Mouse (Mus musculus) heart, adult 18-20 months (tissue): ENCODE results near the gene Iqcn. TPM values are rescaled to one million over a fixed set of nuclear protein-coding genes. Genes with fewer than 3 reads are reported as not detected.

Source experiments
- DNase-seq, 2 experiments: peaks; one replicate each; pipeline ENCODE4 v3.0.0; 2021 to 2022; ENCODE audit warnings: mixed read lengths in 1 of 2
- total RNA-seq, 2 experiments: library from RNA; stranded (reverse); gene quantifications; 2 replicates each; pipeline ENCODE4 v1.2.3; 2021

Iqcn gene
- total RNA-seq, 2 experiments from 2014 or later: 0.05 TPM; not detected in 1

DNA sequence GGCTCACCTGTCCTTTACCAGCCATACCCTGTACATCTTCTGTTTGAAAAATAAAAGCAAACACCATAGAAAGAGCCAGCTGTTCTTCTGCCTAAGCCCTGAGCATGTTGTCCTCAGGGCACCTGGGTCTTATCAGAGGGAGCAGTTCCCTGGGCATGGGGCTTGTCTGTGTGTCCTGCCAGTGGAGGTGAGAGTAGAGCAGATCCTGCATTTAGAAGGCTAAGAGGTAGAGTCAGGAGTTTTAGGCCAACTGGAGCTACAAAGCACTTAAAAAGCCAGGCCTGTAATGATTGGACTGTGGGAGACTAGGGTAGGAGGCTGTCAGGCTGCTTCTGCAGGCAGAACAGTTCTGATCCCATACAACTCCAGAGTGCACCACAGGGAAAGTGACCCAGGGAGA, 24.6 kb upstream of the Iqcn start:
- DNase-seq: no peak

DNA sequence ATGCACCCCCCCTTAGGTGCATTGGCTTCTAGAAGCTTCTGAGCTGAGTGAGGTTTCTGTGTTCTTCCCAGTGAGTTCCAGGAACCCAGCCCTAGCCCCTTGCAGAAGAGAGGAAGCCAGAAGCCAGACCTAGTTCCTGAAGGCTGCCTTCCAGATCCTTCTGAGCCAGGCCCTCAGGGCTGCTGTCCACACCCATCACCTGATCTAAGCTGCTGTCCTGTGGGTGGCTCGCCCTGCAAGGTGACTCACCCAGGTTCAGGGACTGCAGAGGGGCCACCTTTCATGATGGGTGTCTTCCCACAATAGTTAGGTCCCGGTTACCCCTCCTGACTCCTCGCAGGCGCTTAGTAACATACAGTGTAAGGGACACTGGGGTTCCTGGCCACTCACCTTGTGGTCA, 23.9 kb upstream of the Iqcn start:
- DNase-seq: no peak

DNA sequence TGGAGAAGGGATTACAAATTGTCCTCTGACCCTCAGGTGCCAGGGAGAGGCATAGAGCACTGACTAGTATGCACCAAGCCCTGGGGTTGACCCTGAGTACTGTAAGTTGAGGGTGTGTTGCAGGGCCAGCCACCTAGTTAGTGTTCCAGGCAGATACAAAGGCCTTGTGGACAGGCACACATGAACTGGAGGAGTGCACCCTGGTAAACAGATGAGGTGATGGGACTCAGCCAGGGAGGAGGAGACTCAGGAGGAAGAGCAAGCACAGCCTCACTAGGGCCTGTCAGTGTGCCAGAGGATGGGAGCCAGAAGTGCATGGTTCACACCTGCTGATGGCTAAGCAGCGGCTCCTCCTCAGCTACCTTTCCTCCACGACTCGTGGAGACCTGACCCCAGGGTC, 23.2 kb upstream of the Iqcn start:
- peak; percentile 49 to 63 for DNase-seq

DNA sequence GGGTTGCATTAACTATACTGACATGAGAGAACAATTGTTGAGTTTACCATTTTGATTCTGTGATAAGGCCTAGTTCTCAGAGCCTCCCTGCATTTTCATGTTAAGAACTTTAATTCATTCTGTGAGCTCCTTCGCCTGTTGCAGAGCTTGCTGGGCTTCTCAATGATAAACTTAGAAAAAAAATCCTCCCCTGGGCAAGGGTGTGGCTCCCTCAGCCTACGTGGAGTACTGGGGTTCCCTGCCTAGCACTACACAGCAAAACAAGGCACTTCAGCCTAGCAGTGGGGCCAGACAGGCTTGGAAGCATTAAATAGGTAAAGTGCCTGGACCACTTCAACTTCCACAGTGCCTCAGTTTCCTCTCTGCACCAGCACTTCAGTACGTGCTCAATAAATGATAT, 21.8 kb upstream of the Iqcn start:
- no peak for DNase-seq

DNA sequence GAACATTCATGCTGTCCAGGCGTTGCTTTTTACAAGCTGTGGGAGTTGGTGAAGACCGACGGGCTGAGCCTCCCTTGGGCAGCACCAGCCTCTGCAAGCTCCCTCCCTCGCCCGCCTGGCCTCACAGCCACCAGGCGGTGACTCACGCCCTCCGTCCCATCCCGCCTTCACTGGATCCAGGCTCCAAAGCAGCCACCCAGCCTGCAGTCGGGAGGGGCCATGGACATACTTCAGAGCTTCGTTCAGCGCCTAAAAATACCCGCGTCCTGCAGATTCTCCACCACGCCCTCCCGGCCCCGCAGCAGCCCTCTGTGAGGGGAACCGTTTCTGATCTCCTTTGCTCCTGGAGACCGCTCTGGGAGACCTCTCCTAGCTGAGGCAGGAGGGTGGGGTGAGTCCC, 21.1 kb upstream of the Iqcn start:
- peak; percentile 83 to 93 for DNase-seq

DNA sequence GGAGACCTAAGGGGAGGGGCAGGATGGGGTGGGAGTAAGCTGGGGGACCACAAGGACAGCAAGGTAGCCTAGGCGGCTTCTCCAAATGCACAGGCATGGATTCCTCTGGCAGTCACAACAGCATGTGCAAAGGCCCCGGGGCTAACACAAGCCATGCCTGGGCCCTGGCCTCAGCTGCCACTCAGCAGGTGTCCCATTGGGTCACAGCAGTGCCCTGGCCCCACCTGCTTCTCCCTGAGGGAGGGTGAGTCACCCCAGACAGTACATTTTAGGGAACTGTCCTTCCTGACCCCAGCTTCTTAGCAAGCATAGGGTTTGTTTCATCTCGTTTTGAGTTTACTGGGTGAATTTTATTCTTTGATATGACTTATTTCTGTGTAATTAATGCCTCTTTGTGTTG, 20.6 kb upstream of the Iqcn start:
- DNase-seq: no peak

DNA sequence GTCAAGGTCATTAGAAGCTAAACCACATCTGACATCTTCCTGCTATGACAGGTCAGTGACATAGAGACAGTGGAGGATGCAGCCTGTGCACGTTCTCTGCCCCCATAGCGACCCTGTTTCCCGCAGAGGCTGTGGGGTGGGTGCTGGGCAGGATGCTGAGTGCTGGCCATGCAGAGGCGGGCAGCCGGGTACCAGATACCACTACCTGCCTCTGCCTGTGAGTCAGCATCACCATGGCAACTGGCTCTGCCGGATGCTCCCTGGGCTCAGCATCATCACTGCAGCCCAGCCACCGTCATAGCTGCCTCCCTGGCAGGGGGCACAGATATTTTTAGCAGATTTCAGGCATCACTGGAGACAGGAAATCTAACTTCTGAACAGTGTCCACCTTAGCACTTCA, 19.0 kb upstream of the Iqcn start:
- DNase-seq: no peak

DNA sequence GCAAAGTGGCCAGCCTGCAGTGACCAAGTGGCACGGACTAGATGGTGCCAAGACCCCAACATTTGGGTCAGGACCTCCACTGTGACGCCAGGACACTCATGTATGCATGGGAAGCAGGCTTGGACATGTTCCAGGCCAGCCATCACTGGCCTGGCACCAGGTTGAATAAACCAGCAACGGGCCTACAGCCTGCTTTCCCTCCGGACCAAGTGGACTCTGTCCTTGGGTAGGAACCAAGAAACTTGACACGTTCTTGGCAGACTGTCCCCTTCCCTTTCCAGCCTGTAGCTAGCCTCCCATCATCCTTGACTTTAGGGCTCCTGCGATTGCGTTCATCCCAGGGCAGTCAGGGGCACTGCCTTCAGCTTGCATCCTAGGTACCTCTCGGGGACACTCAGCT, 15.7 kb upstream of the Iqcn start:
- peak; percentile 87 to 88 for DNase-seq

DNA sequence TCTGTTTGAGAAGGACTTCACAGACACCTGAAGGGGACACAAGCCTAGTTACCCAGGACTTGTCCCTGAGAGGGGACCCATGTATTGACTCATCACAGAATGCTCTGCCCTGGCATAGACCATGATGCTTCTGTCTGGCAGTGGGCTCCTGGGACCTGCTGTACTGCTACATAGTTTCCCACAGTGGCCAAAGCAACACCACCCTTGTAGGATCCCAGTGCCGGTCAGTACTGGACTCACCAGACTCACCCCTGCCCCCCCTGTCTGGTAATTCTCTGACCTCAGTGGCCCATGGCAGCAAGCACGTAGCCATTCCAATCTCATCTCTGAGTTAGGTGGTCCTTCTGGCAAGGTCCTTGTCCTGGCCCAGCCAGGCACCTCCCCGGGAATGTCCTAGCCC, 15.1 kb upstream of the Iqcn start:
- no peak for DNase-seq

DNA sequence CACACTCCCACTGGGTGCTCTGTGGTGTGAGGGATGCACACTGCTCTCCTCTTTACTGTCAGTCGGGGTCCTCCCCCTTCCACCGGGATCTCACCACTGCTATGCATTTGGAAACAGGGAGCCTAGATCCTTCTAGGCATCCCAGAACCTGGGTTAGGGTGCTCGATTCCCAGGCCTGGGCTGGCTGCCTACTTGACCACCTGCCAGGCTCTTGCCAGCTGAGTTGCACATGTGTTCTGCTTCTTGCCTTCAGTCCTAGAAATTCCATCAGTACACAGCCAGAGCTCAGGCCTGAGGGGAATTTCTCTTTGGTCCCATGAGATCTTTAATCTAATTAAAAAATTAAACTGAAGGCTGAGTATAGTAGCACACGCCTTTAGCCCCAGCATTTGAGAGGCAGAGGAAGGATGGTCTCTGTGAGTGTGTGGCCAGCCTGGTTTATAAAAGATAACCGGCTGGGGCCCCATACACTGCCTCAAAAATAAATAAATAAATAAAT, 13.3 kb upstream of the Iqcn start:
- DNase-seq: no peak

DNA sequence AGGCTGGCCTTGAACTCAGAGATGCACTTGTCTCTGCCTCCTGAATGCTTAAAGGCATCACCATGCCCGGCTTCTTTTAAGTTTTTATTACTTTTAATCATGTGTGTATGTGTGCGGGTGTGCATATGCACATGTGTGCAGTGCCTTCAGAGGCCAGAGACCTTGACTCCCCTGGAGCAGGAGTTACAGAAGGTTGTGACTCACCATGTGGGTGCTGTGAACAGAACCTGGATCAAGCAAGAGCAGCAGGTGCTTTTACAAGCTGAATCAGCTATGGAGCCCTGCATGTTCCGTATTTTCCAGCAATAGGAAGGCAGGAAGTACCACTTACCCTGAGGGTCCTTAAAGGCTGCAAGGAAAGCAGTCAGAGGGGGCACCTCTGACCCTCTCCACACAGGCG, 12.0 kb upstream of the Iqcn start:
- DNase-seq: no peak

DNA sequence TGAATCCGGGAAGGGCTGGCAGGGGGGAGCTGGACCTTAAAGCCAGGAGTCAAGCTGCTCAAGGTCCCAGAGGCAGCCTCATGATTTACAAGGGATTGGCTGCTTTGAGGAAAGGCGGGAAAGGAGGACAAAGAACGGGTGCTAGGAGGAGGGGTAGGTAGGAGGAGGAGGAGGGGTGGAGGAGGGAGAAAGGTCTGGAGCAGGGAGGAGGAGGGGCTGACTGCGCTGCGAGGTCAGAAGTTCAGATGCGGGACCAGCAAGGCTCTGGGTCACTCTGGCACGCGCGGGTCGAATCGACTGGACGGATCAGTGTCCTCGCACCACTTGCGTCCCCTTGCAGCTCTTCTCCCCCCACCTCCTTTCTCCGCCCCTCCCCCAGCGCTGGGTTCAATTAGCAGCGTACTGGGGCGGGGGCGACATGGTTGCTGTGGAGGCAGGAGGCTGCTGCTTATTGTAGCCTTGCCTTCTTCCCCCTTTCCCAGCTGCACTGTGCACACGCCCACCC, 11.5 kb upstream of the Iqcn start:
- no peak for DNase-seq

DNA sequence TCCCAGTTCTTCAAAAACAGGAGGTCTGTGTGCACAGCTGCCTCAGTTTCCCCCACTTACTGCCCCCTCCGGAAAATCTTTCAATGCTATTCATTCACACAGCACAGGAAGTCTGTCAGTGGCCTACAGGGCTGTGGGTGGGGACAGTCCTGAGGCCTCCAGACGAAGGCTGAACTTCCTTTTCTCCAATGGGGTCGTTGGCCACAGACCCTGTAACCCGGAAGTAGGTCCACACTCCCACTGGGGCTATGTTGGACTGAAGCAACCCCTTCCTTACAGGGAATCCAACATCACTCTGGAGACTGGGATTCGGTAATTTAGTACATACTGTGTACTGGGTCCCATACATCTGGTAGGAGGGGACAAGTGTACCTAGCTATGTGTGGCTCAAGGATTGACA, 9.6 kb upstream of the Iqcn start:
- no peak for DNase-seq

DNA sequence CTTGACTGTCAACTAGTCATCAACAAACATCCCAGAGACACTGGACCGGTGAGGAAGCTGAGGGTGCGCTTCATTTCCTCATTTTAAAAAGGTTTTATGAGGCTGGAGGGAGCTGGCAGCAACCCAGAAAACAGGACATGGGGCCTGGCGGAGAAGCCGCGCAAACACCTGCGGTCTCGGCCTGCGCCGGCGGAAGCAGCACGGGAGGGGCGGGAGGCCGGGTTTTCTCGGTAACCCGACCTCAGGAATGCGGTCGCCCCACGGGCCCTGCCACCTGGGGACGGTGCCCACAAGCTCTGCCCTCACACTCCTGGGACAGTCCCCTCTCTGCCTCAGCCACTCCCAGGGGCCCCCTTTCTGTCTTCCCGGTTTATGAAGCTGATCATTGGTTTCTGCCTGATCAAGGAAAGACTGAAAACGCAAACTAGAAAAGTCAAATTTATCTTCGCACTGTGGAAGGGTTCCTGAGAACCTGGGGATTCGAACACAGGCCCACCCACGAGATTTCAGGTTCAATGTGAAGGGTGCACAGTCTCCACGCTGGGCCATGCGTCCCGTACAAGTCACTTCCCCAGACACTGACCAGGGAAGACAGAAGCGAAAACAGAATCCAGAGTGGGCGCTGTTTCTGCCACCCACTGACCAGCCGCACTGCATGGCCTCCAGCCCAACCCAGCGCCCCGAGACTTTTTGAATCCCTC, 7.8 kb upstream of the Iqcn start:
- DNase-seq: peak; percentile 61 to 68

DNA sequence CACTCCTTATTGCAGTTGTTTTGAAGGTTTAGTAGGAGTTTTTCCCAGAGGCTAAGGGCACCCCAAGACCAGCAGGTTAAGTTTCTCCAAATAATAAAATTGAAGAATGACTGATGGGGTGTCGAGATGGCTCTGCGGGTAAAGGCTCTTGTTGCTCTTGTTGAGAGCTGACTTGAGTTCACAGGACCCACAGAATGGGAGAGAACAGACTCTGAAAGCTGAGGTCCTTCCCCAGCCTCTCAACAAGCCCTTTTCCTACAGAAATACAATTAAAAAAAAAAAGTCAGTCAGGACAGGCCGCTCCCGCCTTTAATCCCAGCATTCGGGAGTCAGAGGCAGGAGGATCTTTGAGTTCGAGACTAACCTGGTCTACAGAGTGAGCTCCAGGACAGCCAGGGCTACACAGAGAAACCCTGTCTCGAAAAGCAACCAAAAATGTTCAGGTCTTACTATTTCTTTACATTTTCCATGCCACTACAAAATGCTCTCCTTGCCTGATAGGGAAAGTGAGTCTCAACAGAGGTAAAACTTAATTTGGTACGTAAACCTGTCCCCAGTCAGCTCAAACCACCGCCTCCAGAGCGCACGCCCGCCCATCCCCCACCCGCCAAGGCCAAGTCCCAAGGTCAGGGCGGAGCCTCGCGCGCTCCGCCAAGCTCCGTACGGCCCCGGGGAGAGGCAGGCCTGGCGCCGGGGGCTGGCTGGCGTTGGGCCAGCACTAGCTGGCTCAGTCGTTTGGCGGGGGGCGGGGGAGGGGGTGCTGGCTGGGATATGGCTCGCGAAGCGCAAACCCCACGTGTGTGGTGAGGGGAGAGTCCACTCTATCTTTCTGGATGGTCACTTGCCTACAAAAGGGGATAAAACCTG, 7.0 kb upstream of the Iqcn start:
- DNase-seq: peak; percentile 79 to 86

DNA sequence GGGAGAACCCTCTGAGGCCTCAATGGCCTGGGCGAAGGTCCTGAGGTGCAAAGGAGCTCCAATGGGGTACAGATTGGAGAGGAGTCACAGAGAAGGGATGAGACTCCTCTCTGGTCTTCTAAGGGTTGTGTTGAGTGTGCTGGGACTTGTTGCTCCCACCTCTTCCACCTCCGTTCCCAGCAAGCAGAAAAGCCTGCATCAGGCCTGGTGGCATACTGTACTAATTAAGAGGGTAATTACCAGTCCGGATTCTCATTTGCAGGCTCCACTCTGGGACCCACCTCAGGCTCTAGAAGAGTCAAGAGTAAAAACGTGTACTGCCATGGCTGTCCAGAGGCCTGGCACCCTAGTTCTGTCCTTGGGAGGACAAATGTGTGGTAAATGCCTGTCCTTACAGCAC, 6.3 kb upstream of the Iqcn start:
- DNase-seq: peak in 1 of 2 experiments; percentile 60

DNA sequence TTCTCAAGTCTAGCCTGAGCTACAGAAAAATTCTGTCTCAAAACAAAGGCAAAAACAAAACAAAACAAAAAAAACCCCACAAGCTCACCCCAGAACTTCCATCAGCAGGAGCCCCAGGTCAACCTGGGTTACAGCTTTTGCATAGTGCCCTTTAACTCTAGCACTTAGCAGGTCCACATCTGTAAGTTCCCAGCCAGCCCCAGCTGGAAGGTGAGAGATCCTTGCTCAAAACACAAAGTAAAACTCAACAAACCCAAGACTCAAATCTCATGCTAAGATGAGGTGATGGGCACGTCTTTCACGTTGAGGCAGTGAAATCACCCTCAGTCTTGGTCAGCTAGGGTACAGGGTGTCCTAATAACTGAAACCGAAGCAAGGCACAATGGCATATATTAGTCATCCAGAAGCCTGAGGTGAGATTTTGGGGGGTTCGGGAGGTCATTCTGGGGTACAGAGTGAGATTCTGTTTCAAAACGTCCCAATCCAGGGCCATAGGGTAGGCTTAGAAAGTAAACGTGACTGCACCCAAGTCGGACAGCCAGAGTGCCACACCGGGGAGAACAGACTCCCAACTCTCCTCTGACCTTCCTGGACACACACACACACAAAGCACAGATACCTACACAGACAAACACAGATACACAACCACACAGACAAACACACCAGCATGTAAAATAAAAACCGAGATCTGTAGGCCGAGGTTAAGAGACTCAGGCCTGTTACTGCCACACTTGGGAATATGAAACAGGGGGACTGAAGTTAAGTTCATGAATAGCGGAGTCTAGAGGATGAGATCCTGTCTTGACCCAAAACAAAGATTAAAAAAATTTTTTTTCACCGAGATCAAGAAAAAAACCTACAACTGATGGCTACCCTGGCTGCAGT, 5.6 kb upstream of the Iqcn start:
- DNase-seq: peak in 1 of 2 experiments; percentile 45

DNA sequence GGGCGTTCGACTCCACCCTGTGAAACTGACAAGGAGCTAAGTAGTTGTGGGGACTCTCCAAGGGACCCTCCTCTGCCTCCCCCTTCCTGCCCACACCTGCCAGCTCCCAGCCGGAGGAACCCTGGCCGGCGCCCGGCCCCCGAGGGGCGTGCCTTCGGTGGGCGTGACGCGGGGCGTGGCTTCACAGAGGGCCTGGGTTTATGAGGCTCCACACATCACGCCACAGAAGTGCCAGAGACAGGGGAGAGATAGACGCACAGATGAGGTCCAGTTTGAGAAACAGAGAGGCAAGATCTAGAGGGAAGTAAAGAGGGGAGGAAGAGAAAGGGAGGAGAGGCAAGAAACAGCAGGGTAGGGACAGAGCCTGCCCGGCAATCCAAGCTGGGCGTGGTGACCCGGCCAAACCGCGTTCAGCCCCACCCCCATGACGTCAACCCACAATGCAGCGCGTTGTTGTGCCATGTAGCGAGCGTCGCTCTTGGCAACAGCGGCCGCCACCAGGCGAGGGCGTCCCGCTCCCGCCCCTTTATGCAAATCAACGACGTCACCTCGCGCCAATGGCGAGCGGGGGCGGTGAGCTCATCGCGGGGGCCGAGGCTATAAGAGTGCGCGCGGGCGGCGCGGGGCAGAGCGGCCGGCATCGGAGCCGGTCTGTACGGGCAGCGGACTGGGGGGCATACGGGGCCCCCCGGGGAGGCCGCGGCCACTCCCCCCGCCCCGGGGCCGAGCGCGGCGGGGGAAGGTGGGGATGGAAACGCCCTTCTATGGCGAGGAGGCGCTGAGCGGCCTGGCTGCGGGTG, 4.7 kb upstream of the Iqcn start, which contains the start of gene Jund:
Gene Jund, plus strand, starts transcription at position 640 of the 800 bp plus-strand sequence.
- DNase-seq: peak; percentile 99

DNA sequence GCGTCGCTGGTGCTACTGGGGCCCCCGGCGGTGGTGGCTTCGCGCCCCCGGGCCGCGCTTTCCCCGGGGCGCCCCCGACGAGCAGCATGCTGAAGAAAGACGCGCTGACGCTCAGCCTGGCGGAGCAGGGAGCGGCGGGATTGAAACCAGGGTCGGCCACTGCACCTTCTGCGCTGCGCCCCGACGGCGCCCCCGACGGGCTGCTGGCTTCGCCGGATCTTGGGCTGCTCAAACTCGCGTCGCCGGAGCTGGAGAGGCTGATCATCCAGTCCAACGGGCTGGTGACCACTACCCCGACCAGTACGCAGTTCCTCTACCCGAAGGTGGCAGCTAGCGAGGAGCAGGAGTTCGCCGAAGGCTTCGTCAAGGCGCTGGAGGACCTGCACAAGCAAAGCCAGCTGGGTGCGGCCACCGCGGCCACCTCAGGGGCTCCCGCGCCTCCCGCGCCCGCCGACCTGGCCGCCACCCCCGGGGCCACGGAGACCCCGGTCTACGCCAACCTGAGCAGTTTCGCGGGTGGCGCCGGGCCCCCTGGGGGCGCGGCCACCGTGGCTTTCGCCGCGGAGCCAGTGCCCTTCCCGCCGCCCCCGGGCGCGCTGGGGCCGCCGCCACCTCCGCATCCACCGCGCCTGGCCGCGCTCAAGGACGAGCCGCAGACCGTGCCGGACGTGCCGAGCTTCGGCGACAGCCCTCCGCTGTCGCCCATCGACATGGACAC, 4.0 kb upstream of the Iqcn start:
- DNase-seq: no peak

DNA sequence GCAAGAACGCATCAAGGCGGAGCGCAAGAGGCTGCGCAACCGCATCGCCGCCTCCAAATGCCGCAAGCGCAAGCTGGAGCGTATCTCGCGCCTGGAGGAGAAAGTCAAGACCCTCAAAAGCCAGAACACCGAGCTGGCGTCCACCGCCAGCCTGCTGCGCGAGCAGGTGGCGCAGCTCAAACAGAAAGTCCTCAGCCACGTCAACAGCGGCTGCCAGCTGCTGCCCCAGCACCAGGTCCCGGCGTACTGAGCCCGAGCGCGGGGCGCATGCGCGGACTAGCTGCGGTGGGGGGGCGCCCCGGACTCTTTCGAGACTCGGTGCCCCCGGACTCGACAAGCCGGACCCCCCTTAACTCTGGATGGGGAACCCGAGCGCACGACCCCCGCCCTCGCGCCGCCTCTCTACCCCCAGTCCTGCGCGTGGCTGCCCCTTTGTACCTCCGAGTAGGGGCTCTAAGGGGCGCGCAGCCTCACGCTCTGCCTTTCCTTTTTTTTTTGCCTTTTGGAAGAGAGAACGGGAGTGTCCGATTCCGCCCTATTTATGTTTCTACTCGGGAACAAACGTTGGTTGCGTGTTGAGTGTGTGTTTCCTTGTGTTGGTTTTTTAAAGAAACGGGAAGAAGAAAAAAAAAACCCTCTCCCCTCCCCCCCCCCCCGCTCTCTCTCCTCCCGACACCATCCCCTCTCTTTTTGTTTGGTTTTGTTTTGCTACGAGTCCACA, 3.3 kb upstream of the Iqcn start:
- DNase-seq: peak; percentile 86 to 87
